Mouse (Mus musculus) effector memory CD4-positive, alpha-beta T cell, adult 5 months (primary cell): ENCODE results near the gene Pla2g2c. TPM values are rescaled to one million over a fixed set of nuclear protein-coding genes. Genes with fewer than 3 reads are reported as not detected.

Source experiments
- polyA plus RNA-seq: library from polyadenylated mRNA; unstranded; fragments of 100-300 nt; shearing (Covaris generic); gene quantifications from one replicate; pipeline ENCODE4 v1.2.1, GENCODE M21; 2017

Pla2g2c gene
- polyA plus RNA-seq: not detected

DNA sequence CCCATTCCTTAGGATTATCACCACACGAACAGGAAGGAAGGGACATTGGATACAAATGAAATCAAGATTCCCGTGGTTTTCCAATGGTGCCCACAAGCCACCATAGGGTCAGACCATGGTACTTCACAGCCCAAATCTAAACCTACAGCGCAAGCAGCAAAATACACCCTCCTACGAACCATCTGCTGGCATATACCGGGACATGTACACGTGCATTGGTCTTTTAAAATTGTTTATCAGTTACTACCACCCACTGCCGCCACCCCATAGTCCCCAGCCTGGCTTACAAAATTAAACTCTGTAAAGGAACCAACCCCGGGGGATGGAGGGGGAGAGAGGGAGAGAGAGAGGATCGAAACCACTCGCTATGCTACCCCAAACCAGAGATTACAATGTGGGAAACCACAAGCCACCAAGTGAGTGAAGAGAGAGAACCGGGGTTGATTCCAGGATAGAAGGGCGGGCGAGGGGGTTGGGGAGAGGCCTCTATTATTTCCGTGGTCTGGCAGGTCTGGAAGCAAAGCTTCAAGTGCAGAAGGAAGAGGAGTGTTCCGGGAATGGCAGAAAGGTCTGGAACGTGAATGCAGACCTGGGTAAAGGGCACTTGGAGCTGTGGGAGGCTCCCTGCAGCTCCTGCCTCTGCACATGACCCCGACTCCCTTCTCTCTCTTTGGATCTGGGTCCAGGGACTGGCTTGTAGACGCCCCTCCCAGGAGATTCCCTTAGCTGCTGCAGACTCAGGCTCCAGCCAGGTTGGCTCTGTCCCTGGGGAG, at the start of gene Pla2g2c:
TSS of gene Pla2g2c (plus strand) at position 439 of the 773 bp plus-strand sequence.

DNA sequence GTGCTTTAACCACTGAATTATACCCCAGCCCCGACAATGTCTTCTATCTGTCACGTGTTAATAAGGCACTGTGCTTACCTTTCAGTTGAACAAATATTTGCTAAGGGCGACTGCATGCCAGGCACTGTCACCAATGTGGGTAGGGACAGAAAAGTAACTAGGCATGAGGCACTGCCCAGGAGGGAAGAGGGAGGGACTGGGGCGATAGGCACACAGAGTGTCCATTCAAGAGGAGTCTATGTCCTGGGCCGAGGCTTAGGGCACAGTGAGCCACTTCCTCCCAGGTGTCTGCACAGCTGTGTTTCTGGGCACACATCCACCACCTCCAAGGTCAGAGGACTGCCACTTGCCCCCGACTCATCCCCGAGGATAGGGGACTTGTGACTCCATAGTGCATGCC, 12.4 kb downstream of the Pla2g2c start, which contains the start of gene Ubxn10:
TSS of gene Ubxn10 (minus strand) at position 137 of the 400 bp plus-strand sequence.

DNA sequence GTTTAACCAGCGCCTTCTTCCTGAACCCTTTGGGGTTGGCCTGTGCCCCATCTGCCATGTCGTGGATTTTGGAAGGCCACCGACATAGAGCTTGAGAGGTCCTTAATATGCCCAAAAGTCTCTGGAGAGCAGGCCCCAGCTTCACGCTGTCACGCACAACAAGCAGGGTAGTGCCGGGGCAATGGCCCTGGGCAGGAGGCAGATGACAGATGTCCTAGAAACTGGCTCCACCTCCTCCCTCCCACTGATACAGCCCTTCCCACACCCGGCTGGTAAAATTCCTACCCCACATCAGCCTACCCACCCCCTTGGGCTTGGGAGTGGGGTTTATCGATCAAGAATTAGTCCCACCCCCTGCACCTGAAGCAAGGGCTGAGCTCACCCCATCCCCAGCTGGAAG, 32.8 kb downstream of the Pla2g2c start, which contains the start of gene Pla2g2f:
TSS of gene Pla2g2f (minus strand) at position 211 of the 400 bp plus-strand sequence.

DNA sequence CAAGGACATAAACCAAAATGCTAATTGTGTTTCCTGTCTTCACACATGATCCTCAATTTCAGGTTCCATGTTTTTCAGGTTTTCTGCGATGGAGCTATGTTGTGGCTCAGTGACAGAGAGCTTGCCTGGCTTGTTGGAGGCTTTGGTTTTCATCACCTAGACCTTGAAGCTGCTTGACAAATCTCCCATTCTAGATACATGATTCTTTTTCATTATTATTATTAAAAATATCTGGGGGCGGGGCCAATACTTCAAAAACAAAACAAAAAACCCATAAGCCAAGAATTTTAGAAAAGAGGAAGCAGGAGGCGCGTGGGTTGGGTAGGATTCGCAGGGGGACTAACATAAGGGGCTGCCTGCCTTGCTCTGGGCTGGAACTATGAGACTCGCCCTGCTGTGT, 50.8 kb downstream of the Pla2g2c start, which contains the start of gene Pla2g2d:
TSS of gene Pla2g2d (plus strand) at position 301 of the 400 bp plus-strand sequence.

Other genes starting within 250 kb of the Pla2g2c start
- gene Vwa5b1, start 88.9 kb upstream of the Pla2g2c start, polyA plus RNA-seq: not detected
- gene Ubxn10, start 12.4 kb downstream of the Pla2g2c start, polyA plus RNA-seq: not detected
- gene Pla2g2f, start 32.8 kb downstream of the Pla2g2c start, polyA plus RNA-seq: not detected
- gene Pla2g2d, start 50.9 kb downstream of the Pla2g2c start, polyA plus RNA-seq: 0.22 TPM
- not detected for gene Pla2g5, start 138.7 kb downstream of the Pla2g2c start, polyA plus RNA-seq
- not detected for gene Gm13030, start 149.2 kb downstream of the Pla2g2c start, polyA plus RNA-seq
- not detected for gene Pla2g2e, start 153.2 kb downstream of the Pla2g2c start, polyA plus RNA-seq
- 7.3 TPM for gene Otud3, start 189.2 kb downstream of the Pla2g2c start, polyA plus RNA-seq
- gene Rnf186, start 242.3 kb downstream of the Pla2g2c start, polyA plus RNA-seq: not detected
- 31.1 TPM for gene Tmco4, start 248.1 kb downstream of the Pla2g2c start, polyA plus RNA-seq